Mouse (Mus musculus) left cerebral cortex, postnatal 4 days (tissue): ENCODE data around the gene Gm10277. TPM values are rescaled to one million over a fixed set of nuclear protein-coding genes. Genes with fewer than 3 reads are reported as not detected.

Experiments
- DNase-seq: peaks from one replicate; pipeline ENCODE4 v3.0.0-alpha.2; 2022
- intact Hi-C: fragments of 180-260 bp; cut with DNase I; formaldehyde crosslinking; loops from one replicate; pipeline ENCODE4 v1.15.1; 2025
- total RNA-seq, 2 experiments: library from RNA; stranded (reverse); gene quantifications; 2 replicates each; pipeline ENCODE4 v1.2.3; 2021

Gene Gm10277
- not detected for total RNA-seq

DNA sequence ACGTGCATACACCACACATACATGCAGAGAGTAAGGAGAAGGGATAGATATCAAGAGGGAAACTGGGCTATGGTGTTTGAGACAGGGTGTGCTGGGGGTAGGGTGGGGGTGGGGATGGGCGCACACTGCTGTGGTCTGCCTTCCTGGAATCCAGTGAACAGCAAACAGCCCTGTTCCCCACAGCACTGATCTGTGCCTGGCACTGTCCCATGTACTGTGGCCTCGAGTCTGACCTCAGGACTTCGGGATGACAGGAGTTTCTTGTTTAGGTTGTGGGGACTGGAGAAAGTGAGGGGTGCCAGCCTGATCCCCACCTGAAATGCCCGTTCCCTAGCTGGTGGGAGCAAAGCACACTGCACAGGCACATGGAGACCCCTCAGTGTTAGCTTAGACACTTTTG is at the start of gene Gm10277:
Gm10277 (minus strand) TSS at position 41 of the 400 bp plus-strand sequence.
- no peak for DNase-seq
- intact Hi-C loops: no loop called here

DNA sequence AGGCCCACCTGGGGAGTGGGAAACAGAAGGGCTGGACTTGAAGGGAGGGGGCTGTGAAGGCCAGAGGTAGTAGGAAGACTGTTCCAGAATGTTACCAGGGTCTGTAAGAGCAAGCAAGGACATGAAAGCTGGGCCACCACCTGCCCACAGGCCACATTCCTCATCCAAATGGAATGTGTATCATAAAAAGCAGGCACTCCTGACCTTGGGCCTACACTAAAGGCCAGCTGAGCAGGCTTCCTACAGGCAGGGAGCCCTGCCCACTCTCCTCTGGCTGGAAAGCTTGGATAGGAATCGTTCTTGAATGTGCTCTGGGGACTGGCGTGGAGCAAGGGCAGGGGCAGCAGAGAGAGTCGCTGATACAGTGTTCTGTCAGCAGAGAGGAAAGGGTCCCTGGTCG is 49.2 kb upstream of the Gm10277 start:
- intact Hi-C loops: no loop called here
- DNase-seq: no peak

DNA sequence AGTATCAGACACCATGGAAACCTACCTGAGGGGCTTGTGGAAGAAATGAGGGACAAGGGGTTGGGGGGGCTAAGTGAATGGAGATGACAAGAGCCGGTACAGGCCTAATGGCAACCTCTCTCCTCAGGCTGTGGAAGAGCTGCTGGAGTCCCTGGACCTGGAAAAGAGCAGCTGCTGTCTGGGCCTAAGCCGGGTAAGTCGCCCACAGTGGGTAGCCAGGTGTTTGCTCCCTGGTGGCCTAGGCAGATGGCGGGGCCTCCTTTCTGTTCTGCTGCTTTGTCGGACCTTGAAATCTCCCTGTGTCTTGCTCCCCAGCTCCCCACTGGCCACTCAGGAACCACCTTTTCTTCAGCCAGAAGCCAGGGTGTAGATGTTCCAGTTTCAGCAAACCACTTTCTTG is 48.7 kb upstream of the Gm10277 start:
- intact Hi-C loops: no loop called here
- DNase-seq: no peak

DNA sequence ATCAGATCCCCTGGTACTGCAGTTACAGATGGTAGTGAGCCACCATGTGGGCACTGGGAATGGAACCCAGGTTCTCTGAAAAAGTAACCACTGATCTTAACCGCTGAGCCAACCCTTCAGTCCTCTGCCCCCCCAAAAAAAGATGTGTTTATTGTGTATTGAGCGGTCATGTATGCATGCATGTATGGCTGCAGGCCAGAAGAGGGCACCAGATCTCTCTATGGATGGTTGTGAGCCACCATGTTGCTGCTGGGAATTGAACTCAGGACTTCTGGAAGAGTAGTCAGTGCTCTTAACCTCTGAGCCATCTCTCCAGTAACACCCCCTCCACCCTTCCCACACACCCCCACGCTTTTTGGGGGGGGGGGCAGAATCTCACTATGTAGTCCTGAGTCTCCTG is 47.6 kb upstream of the Gm10277 start:
- intact Hi-C loops: no loop called here
- no peak for DNase-seq

DNA sequence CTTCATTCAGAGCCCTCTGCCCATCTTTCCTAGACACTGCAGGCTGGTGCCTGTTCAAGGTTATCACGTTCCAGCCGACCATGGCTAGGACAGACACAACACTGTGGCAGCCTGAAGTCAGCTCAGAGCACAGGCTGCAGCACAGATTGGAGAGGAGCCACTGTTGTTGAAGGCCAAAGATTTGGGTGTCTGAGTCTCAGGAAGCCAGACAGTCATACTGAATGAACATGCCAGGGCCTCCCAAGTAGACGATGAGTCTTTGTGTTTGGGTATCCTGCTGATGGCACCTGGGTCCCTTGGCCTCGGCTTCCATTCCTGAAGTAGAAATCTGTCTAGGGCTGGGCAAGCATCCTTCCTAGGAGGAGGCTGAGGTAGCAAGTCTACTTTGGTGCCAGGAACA is 45.0 kb upstream of the Gm10277 start:
- peak; percentile 65 for DNase-seq
- intact Hi-C loops: no loop called here

DNA sequence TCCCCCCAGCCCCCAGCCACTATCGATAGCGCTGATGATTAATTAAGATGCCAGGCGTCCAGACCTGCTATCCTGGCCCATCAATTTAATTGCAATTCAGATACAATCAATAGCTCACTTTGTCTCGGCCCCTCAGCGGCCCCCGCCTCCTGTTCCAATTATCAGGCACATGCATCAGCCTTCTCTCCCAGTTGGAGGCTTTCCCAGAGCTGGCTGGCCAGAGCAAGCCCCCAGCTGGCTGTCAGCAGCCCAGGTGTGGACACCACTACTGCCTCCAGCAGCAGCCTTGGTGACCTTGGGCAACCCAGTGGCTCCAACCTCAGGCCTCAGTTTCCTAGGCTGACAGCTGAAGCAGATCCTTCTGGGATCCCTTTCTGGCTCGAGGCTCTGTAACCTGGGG is 43.3 kb upstream of the Gm10277 start:
- intact Hi-C loops: no loop called here
- no peak for DNase-seq

DNA sequence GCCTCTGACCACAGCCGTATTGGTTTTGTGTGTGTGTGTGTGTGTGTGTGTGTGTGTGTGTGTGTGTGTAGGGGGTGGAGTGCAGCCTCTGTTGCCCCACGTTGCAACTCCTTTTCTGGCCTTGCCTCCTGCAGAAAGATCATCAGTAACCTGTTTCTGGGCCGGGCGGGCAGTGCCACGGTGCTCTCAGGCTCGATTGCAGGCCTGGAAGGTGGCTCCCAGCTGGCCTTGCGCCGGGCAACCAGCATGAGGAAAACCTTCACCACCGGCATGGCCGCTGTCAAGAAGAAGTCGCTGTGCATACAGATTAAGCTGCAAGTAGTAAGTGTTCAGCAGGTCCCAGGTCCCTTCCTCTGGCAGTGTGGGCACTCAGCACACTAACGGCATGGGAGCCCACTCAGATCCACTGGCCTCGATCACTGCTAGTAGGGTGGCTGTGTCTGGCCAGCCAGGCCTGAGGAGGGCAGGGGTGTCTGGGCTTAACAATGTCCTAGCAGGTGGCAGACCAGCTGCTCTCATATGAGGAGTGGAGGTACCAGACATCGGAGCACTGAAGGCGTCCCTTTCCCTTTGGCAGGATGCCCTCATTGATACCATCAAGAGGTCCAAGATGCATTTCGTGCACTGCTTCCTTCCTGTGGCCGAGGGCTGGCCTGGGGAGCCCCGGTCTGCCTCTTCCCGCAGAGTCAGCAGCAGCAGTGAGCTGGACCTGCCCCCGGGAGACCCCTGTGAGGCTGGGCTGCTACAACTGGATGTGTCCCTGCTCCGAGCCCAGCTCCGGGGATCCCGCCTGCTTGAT is 41.7 kb upstream of the Gm10277 start:
- DNase-seq: no peak
- intact Hi-C loops: no loop called here

DNA sequence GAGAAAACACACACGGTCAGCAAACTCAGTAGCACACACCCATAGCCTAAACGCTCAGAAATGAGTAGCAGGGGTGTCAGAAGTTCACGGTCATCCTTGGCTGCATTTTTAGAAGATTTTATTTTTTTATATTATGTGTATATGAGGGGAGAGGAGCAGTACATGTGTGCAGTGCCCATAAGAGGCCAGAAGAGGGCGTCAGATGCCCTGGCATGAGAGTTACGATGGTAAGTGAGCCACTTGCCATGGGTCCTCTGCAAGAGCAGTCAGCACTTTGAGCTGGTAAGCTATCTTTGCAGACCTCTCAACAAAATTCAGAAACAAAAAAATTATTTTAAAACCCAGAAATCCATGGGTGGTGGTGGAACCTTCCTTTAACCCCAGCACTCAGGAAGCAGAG is 40.6 kb upstream of the Gm10277 start:
- intact Hi-C loops: no loop called here
- DNase-seq: no peak

DNA sequence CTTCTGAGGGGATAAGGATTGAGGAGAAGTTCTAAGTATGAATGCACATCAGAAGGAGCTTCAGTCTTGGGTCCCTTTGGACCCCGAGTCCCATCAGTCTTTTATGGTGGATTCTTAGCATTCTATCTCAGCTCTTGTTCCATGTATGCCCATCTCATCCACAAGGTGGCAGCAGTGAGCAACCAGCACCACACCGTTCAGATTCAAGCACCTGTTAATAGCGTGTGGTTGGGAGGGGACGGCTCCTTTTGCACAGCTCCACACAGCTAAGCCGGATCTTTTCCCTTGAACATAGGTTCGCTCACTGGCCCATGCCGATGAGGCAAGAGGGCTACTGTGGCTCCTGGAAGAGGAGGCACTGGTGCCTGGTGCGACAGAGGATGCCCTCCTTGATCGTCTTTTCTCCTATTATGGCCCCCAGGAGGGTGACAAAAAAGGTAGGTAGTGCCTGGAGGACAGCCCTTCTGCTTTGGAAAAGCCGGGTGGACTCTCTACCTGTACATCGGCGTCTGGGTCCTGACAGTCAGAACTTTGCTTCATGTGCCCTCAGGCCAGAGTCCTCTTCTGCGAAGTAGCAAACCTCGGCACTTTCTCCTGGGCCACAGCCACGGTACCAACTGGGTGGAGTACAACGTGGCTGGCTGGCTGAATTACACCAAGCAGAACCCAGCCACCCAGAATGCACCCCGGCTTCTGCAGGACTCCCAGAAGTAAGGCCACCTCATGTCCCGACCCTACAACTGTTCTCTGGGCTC is 39.9 kb upstream of the Gm10277 start:
- intact Hi-C loops: loop anchor here (2.0 kb wide), 1 partner anchor 139 kb away; no protein-coding TSS in a partner anchor
- DNase-seq: peak; percentile 86

DNA sequence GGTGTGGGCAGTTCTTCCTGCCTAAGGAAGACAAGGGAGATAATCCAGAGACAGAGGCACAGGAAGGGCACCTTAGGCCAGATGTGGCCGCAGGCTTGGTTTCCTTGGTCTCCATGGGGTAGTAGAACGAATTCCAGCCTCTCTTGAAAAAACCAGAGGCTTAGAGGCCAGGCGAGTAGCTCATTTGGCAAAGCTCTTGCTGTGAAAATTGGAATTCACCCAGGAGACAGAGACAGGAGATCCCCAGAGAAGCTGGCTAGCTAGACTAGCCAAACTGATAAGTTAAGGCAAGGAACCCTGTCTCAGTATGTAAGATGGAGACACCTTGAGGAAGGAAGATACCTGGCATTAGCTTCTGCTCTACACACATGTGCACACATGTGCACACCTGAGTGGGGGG is 38.8 kb upstream of the Gm10277 start:
- no peak for DNase-seq
- intact Hi-C loops: loop anchor here (2.0 kb wide), 1 partner anchor 140 kb away; no protein-coding TSS in a partner anchor

DNA sequence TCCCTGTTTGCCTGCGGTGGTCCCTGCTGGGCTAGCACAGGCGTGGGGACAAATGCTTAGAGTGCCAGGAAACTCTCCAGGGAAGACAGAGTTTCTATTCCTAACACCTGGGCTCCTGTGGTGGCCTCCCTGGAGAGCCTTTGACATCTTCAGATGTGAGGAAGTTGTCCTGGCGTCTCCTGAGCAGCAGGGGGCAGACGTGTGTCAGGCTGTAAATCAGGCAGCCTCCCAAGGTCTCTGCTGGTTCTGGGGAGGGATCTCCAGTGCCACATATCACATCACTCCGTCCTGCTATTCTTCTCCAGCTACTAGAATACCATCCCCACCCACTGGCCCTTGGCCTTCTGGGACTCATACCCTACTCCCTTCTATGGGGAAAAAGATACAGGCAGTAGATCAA is 38.3 kb upstream of the Gm10277 start:
- DNase-seq: peak; percentile 82
- intact Hi-C loops: loop anchor here (2.0 kb wide), 1 partner anchor 141 kb away; no protein-coding TSS in a partner anchor

DNA sequence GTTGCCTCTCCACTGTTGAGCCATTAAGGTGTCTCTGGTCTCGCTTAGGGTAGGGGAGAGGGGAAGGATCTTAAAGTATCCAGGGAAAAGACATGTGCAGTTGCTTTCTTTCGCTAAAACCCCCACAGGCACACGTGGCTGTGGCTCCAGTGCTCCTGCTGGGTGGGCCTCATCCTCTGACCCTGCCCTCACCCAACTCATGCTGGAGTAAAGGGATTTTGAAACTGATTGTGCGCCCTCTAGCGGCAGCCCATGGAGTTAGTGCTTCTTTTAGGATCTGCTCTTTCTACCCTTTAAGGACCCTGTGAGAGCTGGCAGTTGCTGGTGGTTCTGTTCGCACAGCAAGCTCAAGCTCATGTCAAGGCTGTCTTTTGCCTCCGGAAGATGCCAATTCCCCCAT is 35.2 kb upstream of the Gm10277 start:
- intact Hi-C loops: no loop called here
- peak; percentile 75 for DNase-seq

DNA sequence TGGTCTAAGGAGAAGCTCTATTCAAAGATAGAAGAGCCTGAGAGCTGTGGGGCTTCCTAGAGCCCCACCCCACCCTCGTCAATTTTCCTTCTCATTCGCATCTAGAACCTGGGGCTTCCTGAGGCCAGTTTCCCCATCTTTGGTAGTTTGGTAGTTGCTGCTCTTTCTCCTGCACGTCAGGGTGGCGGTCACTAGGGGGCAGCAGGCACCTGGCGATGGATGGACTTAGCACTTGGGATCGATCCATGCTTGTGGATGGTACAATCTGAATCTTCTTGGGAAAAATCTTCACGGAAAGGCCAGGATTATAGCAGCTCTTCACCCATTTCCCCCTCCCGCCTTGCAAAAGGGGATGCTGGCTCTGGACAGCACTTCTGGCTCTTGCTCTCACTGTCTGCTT is 34.1 kb upstream of the Gm10277 start:
- intact Hi-C loops: no loop called here
- peak; percentile 44 for DNase-seq

DNA sequence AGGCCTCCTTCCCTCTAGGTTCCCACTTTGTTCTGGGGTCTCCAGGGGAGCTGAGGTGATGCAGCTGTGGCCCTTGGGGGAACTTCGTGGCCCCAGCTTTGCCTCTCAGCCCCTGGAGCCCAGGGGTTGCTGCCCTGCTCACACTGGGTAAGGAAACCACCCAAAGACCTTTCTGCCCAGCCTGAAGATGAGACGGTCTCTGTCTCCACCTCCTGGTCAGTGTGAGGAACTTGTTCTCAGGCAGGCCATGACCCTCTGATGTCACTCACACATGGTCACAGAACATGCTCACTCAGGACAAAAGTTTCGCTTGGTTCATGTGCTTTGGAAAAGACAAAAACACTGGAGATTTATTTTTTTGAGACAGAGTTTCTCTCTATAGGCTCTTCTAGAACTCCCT is 28.5 kb upstream of the Gm10277 start:
- intact Hi-C loops: no loop called here
- DNase-seq: peak; percentile 75

DNA sequence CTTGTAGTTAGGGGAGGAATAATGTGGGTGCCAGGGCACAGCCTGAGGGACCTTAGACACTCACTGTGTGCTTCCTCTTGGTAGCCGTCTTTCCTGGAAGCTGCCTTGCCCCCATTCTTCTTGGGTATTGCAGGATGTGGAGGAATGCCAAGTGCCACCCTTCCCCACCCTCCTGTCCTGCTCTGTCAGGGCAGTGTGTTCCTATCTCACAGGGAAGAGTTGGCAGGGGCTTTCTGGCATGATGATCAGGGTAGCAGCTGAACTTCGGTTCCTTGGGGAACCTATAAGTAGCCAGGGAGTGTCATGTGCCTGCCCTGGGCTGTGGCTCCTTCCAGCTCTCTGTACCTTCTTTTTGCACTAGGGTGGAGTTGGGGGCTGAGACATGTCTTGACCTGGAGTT is 26.4 kb upstream of the Gm10277 start:
- DNase-seq: no peak
- intact Hi-C loops: no loop called here

DNA sequence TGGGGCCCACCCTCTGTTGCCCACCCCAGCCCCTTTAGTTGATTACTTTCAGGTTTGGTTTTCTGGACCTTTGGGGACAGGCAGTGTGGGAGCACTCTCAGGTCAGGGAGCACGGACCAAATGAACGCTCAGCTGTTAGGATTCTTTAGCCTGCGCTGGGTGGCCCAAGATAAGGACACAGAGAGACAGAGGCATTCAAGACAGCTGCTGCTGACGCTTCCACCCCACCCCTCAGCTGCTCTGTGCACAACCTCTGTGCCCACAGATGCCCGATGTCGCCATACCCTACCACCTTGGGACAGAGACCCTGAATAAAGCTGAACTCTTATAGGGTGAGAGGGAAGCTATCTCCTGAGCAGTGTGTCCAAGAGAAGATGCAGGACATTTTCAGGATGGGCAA is 22.5 kb upstream of the Gm10277 start:
- intact Hi-C loops: no loop called here
- no peak for DNase-seq

DNA sequence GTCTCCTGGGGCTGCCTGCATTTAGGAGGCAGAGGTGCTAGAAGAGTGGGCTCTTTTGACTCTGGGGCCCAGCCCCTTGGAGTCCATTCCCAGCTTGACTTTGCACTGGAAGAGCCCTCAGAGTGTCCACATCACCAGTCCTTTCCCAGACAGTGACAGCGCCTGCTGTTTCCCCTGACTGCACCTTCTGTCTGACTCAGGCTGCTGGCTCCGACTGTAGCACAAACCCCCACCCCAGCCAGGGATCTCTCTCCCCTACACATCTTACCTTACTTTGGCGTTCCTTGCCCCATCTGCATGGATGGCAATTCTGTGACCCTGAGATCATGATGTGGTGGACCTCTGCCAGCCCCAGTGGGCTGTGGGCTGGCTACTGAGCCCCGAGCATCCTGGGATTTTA is 21.7 kb upstream of the Gm10277 start:
- intact Hi-C loops: no loop called here
- no peak for DNase-seq

DNA sequence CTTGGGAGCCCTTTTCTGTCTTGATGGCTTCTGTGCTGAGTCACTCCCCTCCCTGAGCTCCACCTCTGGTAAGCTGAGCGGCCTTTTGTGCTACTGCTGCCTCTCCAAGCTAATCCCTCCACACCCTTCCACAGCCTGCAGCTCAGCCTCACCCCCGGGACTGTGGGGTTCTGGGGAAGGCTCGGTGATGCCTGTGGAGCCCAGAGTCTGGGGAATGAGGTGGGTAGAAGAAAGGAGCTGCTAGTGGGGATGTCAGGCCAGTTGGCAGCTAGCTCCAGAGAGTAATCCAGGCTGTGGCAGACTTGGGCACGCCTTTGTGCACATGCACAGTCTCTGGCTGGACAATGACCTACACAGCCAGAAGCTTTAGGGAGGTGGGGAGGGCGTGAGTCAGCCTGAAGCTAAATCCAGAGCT is 20.5 kb upstream of the Gm10277 start:
- intact Hi-C loops: no loop called here
- DNase-seq: no peak

DNA sequence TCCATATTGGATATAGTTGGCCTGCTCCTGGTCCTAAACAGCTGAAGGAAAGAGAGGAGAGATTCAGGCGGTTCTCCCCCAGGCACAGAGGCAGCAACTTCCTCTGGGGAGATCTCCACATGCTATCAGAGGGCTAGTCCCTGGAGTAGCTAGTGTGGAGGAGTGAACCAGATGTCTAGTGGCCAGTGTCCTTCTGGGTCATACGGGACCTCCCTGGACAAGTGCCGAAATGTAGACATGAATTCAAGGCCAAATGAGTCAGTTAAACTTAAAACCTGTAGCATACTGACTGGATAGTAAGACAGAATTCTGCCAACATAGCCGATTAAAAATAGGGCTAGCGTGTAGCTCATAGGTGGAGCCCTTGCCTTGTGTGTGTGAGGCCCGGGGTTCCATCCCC is 19.3 kb upstream of the Gm10277 start:
- no peak for DNase-seq
- intact Hi-C loops: no loop called here

DNA sequence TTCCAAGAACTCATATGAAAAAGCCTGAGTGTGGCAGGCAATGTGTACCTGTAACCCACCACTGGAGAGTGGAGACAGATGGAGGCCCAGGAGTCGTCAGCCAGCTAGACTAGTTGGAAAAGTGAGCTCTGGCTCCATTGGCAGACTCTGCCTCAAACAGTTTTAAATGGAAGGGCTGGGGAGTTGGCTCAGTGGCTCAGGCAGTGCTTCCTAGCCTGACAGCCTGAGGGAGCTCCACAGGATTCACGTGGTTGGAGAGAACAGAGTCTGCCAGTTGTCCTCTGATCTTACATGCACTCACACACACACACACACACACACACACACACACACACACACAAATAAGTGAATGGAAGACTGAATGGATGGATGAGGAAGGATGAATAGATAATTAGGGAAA is 18.7 kb upstream of the Gm10277 start:
- intact Hi-C loops: no loop called here
- no peak for DNase-seq

DNA sequence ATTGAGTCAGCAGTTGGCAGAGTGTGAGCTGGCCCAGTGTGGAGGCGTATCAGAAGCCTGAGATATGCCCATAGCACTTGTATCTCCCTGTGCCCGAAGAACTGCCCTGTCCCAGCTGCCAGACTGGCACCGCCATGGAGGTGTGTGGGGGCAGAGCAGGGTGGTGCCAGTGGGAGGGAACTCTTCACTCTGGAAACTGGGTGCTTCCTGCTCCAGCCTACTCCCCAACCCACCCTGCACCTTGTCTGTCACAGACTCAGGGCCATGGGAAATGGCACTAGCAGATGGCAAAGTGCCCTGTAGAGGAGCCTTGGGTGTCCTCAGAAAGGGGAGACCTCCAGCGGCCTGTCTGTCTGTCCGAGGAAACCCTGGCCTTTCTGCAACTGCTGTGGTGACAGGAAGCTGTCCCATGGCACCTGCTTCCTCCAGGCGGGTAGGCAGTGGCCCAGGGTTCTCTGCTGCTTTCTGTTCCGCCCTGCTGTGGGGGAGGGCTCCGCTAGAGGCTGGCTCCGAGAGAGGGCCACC is 14.9 kb upstream of the Gm10277 start:
- intact Hi-C loops: no loop called here
- DNase-seq: no peak
